Mouse (Mus musculus) hindbrain, embryonic 11.5 days (tissue): ENCODE measurements around the gene Pank3. TPM values are rescaled to one million over a fixed set of nuclear protein-coding genes. Genes with fewer than 3 reads are reported as not detected.
"Not testable (repeated sequence)": the region's sequence is repeated elsewhere in the genome, so short reads cannot be mapped to it uniquely, and the experiment has no call there.

Experiments used
- ATAC-seq: fragments of 200-750 bp; cut with Nextera tagmentation; 2 replicates; pipeline ENCODE4 v1.8.0; 2017; ENCODE audit warnings: mild to moderate bottlenecking, moderate TSS enrichment, moderate library complexity; ENCODE audit not compliant: low FRiP score
- DNase-seq: peaks from one replicate; pipeline ENCODE4 v3.0.0-alpha.2; 2015; ENCODE audit warnings: low spot score
- H3K27ac ChIP-seq: fragments of 300-500 bp; sonication (generic); 2 replicates; pipeline ENCODE4 v1.5.1; 2014; ENCODE audit warnings: mild to moderate bottlenecking, low read depth, low read length
- H3K27me3 ChIP-seq: fragments of 300-500 bp; sonication (generic); 2 replicates; pipeline ENCODE4 v1.6.1; 2014; ENCODE audit warnings: mild to moderate bottlenecking, low read length, moderate library complexity, mixed read lengths; ENCODE audit not compliant: control insufficient read depth, insufficient read depth
- H3K36me3 ChIP-seq: fragments of 300-500 bp; sonication (generic); 2 replicates; pipeline ENCODE4 v1.6.1; 2014; ENCODE audit warnings: mild to moderate bottlenecking, low read length, moderate library complexity, mixed read lengths; ENCODE audit not compliant: control insufficient read depth, insufficient read depth
- H3K4me1 ChIP-seq: fragments of 300-500 bp; sonication (generic); replicated peaks from 2 replicates; pipeline ENCODE4 v1.6.1; 2014; ENCODE audit warnings: low read length, mixed read lengths; ENCODE audit not compliant: control insufficient read depth, insufficient read depth
- H3K4me2 ChIP-seq: fragments of 300-500 bp; sonication (generic); replicated peaks from 2 replicates; pipeline ENCODE4 v1.6.1; 2014; ENCODE audit warnings: mild to moderate bottlenecking, low read depth, low read length
- H3K4me3 ChIP-seq: fragments of 300-500 bp; sonication (generic); 2 replicates; pipeline ENCODE4 v1.5.1; 2014; ENCODE audit warnings: low read depth, low read length
- H3K9ac ChIP-seq: fragments of 300-500 bp; sonication (generic); 2 replicates; pipeline ENCODE4 v1.6.1; 2014; ENCODE audit warnings: low read depth, low read length
- H3K9me3 ChIP-seq: fragments of 300-500 bp; sonication (generic); 2 replicates; pipeline ENCODE4 v1.6.1; 2016; ENCODE audit warnings: low read length; ENCODE audit not compliant: control insufficient read depth
- WGBS: fragments of 180-500 bp; shearing (Covaris S2); extraction: QIAGEN DNeasy Blood & Tissue Kit; methylation state at CpG from one replicate; pipeline ENCODE4 v1.1.7; 2014; 5-methylcytosine and 5-hydroxymethylcytosine counted together
- polyA plus RNA-seq: library from polyadenylated mRNA; unstranded; fragments of >200 nt; fragmentation: Nextera tagmentation; extraction: Ambion mirVana; gene quantifications from 2 replicates; pipeline ENCODE4 v1.2.1, GENCODE M21; 2014

The Pank3 gene
- polyA plus RNA-seq, 1 experiment from 2014 or later = 27.7 TPM

DNA sequence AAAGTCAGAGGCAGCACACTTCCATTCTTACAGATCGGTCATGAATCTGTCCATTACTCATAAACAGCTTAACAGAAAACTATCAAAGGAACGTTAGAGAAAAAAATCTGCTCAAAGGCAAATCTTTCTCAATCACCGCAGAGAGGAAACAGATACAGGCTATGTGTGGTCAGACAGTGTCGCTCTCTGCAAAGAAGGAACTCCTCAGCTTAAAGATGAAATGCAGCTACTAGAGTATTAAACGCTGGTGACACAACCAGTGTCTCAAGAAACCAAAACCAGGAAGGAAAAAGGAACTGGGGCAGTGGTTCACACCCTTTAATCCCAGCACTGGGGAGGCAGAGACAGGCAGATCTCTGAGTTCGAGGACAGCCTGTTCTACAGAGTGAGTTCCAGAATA lies 58.4 kb downstream of the Pank3 start:
- Histone ChIP-seq H3K4me1 (no peaks in the 10 kb centered on the region), H3K36me3 (peaks cover 8% of the 10 kb centered on the region; the same call in 1 of the 2 replicates), H3K4me2 (no peak overlapping the region), H3K27ac (no peak overlapping the region), H3K4me3 (no peak overlapping the region), H3K9ac (no peak overlapping the region), H3K9me3 (no peaks in the 10 kb centered on the region), H3K27me3 (no peaks in the 10 kb centered on the region)
- ATAC-seq (no peak), DNase-seq (no peak)
- 95% methylated on average over 6 of the region's 6 CpGs for WGBS

GRCm38 (mm10) chr11:35832139-35832538 lies 62.9 kb downstream of the Pank3 start:
- no peak for DNase-seq
- Histone ChIP-seq H3K36me3 (no peaks in the 10 kb centered on the region), H3K27me3 (no peaks in the 10 kb centered on the region), H3K27ac (no peak overlapping the region), H3K4me1 (peaks cover 5% of the 10 kb centered on the region; the same call in 1 of the 2 replicates), H3K4me2 (no peak overlapping the region), H3K4me3 (no peak overlapping the region), H3K9ac (no peak overlapping the region), H3K9me3 (no peaks in the 10 kb centered on the region)
- ATAC-seq = no peak
- WGBS = 88% methylated on average over 4 of the region's 4 CpGs

DNA sequence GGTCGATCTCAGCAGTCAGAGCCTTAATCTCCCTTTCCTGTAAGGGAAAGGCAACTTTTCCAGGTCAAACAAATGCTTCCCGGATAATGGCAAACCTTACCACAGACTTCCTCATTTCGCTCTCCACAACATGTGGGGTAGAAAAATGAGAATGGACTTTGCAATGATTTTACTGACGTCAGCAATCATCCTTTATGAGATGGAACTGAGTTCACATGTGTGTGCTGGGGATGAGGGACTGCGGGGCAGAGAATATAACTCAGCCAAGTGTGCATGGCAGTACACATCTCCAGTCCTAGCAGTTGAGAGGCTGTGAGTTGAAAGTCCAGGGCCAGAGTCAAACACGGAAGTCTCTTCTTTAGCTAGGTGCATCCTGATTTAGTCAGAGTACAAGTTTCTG lies 64.0 kb downstream of the Pank3 start:
- peak overlapping the region; percentile 59 for H3K4me2 ChIP-seq
- no peak overlapping the region for H3K27ac ChIP-seq
- 92% methylated on average over 6 of the region's 6 CpGs for WGBS
- no peaks in the 10 kb centered on the region for H3K9me3 ChIP-seq
- no peak for DNase-seq
- H3K4me1 ChIP-seq = peaks cover 5% of the 10 kb centered on the region; the same call in 1 of the 2 replicates
- no peaks in the 10 kb centered on the region for H3K36me3 ChIP-seq
- H3K9ac ChIP-seq = peak overlapping the region; percentile 11; the same call in 1 of the 2 replicates
- ATAC-seq = no peak
- peak overlapping the region; percentile 80 for H3K4me3 ChIP-seq
- no peaks in the 10 kb centered on the region for H3K27me3 ChIP-seq

- ATAC-seq (peak; percentile 69), DNase-seq (peak; percentile 97)
- no peaks in the 10 kb centered on the region for H3K36me3 ChIP-seq
- no peaks in the 10 kb centered on the region for H3K9me3 ChIP-seq
- H3K27ac ChIP-seq = no peak within 1 kb of the TSS
- peak within 1 kb of the TSS; percentile 80 for H3K4me3 ChIP-seq
- peak within 1 kb of the TSS; percentile 59 for H3K4me2 ChIP-seq
- H3K27me3 ChIP-seq = no peaks in the 10 kb centered on the region
- H3K9ac ChIP-seq = peak within 1 kb of the TSS; percentile 72
- H3K4me1 ChIP-seq = peaks cover 5% of the 10 kb centered on the region; the same call in 1 of the 2 replicates
- 2% methylated on average over 46 of the region's 46 CpGs for WGBS
Measured at GRCm38 (mm10) chr11:35834022-35834760, 64.9 kb downstream of the Pank3 start, which contains the start of gene Rars. Gene Rars (minus strand): TSS chr11:35834506.

- Histone ChIP-seq H3K4me3 (no peak overlapping the region), H3K9me3 (no peaks in the 10 kb centered on the region), H3K27me3 (no peaks in the 10 kb centered on the region), H3K27ac (peak overlapping the region; percentile 31; the same call in 1 of the 2 replicates), H3K4me2 (no peak overlapping the region), H3K36me3 (no peaks in the 10 kb centered on the region), H3K4me1 (peaks cover 5% of the 10 kb centered on the region; the same call in 1 of the 2 replicates), H3K9ac (no peak overlapping the region)
- ATAC-seq (no peak), DNase-seq (no peak)
- 82% methylated on average over 5 of the region's 5 CpGs for WGBS
Measured at GRCm38 (mm10) chr11:35837156-35838126, 68.2 kb downstream of the Pank3 start.

DNA sequence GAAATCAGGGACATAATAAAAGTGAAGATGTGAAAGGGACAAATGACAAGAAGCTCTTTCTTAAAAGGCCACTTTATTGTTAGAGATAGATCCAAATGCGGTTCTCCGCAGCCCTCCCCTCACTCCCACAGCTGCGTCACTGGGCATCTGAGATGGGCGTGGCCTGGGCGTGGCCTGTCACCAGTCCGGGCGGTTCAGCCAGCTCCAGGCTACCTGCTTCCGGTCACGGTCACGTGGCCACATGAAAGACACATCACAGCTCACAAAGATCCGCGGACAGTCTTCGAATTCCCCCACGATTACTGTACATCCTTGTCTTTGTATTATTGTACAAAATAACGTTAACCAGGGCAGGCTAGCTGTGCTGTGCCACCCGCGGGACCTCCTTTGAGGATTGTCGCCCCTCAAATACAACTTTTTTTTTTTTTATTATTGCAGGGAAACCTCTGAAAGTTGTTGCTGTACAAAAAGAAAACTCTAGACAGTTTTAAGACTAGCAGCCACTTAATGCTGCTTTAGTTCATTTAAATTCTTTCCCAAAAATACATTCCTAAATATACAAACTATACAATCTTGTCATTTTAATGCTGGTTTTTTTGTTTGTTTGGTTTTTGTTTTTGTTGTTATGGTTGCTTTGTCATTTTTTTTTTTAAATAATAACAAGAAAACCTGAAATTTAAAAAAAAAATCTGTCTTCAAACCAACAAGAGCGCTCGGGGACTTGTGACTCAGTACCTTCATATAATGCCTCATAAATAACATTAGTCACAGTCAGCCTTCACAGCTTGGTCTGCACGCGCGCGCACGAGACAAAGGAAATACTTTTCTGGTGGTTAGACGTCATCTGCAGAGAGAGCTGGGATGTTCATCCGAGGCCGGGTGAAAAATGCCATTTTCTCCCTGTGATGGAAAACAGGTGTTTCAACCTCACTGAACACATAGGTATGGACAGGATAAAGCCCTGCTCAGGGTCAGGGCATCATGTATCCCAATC lies 69.4 kb downstream of the Pank3 start:
- DNase-seq = peak; percentile 93
- Histone ChIP-seq H3K36me3 (no peaks in the 10 kb centered on the region), H3K9me3 (no peaks in the 10 kb centered on the region), H3K27me3 (no peaks in the 10 kb centered on the region), H3K4me1 (no peaks in the 10 kb centered on the region; the same call in 1 of the 2 replicates), H3K4me3 (0 out of 2 replicates have a peak overlapping the region, but pooled peaks have one; percentile 6), H3K27ac (peak overlapping the region; percentile 47; the same call in 1 of the 2 replicates), H3K4me2 (peak overlapping the region; percentile 44), H3K9ac (peak overlapping the region; percentile 37; the same call in 1 of the 2 replicates)
- 22% methylated on average over 28 of the region's 28 CpGs for WGBS
- peak; percentile 84 for ATAC-seq

DNA sequence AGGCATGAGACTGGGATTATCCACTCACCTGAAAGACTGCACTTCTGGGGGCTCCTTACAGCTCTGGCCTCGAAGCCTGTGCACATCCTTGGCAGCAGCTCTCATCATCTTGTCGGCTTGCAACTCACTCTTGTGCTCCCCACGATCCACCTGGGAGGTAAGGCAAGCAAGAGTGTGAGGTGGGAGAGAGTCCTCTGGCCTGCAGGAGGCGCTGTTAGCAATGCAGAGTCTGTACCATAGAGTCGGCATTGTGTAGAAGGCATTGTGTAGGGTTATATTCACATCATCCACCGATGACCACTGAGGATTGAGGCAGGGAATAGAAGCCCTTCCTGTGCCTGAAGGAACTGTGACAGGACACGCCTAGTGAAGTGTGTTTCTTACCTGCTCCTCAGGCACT lies 71.0 kb downstream of the Pank3 start:
- no peak overlapping the region for H3K9ac ChIP-seq
- WGBS = 84% methylated on average over 7 of the region's 7 CpGs
- DNase-seq = peak; percentile 43
- ATAC-seq = no peak
- no peak overlapping the region for H3K27ac ChIP-seq
- H3K4me1 ChIP-seq = no peaks in the 10 kb centered on the region
- H3K4me3 ChIP-seq = no peak overlapping the region
- H3K36me3 ChIP-seq = no peaks in the 10 kb centered on the region
- H3K9me3 ChIP-seq = no peaks in the 10 kb centered on the region
- H3K27me3 ChIP-seq = no peaks in the 10 kb centered on the region
- no peak overlapping the region for H3K4me2 ChIP-seq

- H3K36me3 ChIP-seq, DNase-seq, H3K27me3 ChIP-seq, H3K9ac ChIP-seq, H3K27ac ChIP-seq, H3K4me3 ChIP-seq, H3K4me1 ChIP-seq, H3K4me2 ChIP-seq, ATAC-seq, H3K9me3 ChIP-seq: not testable (repeated sequence)
- WGBS = 90% methylated on average over 4 of the region's 4 CpGs
Measured at GRCm38 (mm10) chr11:35840806-35841205, 71.5 kb downstream of the Pank3 start.
